Mouse (Mus musculus): ENCODE results near the gene Tst.

GRCm38 (mm10) chr15:78442231-78442630 lies 36.5 kb upstream of the Tst start:
- TF ChIP-seq CTCF (IDR thresholded peaks at IDR 0.05; ENCODE audit: insufficient read depth, low read depth, low read length) (no peak), POLR2A (IDR thresholded peaks at IDR 0.05; ENCODE audit: insufficient read depth, low read depth, low read length) (no peak)
